8 mouse cellular contexts compared by ENCODE assay signal in genomic region chr10:128211390-128212108, GRCm38 (mm10). TPM values are rescaled to one million over a fixed set of nuclear protein-coding genes. Genes with fewer than 3 reads are reported as not detected.
DNase-seq lines count a peak whose midpoint lies in the region; ATAC-seq and TF ChIP-seq lines count a peak whose summit lies in the region.

Gene Spryd4 (minus strand): TSS chr10:128211807.

- no peak within 1 kb of the TSS for H3K27ac ChIP-seq in cortical plate, adult 2 months (ENCODE audit: insufficient read depth, low read length)

- ATAC-seq in activated CD4-positive, CD25-positive, alpha-beta regulatory T cell, adult 4 months = peak; percentile 91
- ATAC-seq in megakaryocyte progenitor cell, adult 5-6 weeks (replicated peaks; ENCODE audit: poor library complexity) = peak; percentile 83

- no peak for TF ChIP-seq CTCF in cortical plate, adult 2 months (IDR thresholded peaks at IDR 0.05; ENCODE audit: extremely low read depth, insufficient read depth, low read length)

- H3K4me3 ChIP-seq in cortical plate, adult 2 months (ENCODE audit: insufficient read depth, low read length) = peak within 1 kb of the TSS; percentile 39

- 0 out of 2 replicates have a peak, but pooled peaks cover 3% of the 10 kb centered on the region for H3K4me1 ChIP-seq in cortical plate, adult 2 months (ENCODE audit: control insufficient read depth, insufficient read depth, low read length)

- peak; percentile 79 for TF ChIP-seq POLR2A in cortical plate, adult 2 months (IDR thresholded peaks at IDR 0.05; ENCODE audit: extremely low read depth, insufficient read depth, low read length)

- peak; percentile 94 for DNase-seq in gastrocnemius, postnatal 10 days
- DNase-seq in induced T-regulatory cell, adult 2 months (ENCODE audit: low read depth) = peak; percentile 95
- peak; percentile 71 to 91 for DNase-seq in left cerebral cortex, adult 9 months (ENCODE audit: low spot score in 2 of 2)
- DNase-seq in right cerebral cortex, postnatal 25 days = peak; percentile 90
- DNase-seq in urinary bladder, postnatal 4 days (ENCODE audit: low spot score in 2 of 2) = peak; percentile 83 to 93

RNA-seq across cellular contexts. Expression of gene Spryd4, which starts in this region (rescaled TPM):
- 10 to 100 TPM; 13.3 to 15.6 TPM for polyA plus RNA-seq in activated CD4-positive, CD25-positive, alpha-beta regulatory T cell, adult 4 months (2017; shearing (Covaris generic))
- 9.0 and 10.0 TPM in 2 replicates for polyA plus RNA-seq in cortical plate, adult 2 months (2012; rRNA removed)
- total RNA-seq in gastrocnemius, postnatal 10 days (2021) = 10 to 100 TPM; 36.9 to 37.7 TPM
- total RNA-seq in megakaryocyte progenitor cell, adult 5-6 weeks (2015) = 16.1 and 20.4 TPM in 2 replicates
- 15.6 and 20.0 TPM in 2 replicates for total RNA-seq in megakaryocyte progenitor cell, adult 5-6 weeks (2017)
